Mouse (Mus musculus): ENCODE data around the gene Pard3b.

DNA sequence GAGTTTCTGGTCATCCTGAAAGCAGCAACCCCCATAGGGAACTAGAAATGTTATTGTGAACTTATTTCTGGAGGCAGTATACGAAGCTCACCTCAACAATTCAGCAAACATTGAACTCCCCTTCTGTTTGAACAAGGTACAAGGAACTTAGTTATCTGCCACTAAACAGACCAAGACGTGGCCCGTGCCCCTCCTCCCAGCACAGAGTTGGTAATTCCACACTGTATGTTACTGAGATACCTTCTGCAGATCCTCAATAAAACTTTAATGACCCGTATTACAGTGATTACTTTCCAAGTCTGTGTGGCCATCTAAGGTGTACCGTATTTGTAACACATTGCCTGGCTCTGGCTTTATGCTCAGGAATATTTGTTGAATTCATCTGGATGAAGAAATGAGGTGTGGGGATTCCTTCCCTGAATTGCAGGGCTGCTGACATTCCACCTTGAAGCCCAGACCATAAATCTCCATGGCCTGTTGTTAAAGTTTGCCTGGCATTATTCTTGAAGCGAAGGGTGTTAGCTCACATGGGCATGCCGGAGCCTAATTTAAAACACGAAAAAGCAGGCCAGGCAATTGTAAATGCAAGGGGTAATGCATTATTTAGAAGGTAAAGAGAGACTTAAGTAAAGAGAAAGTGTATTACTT is 1006.1 kb downstream of the Pard3b start:
- TF ChIP-seq POLR2A (IDR thresholded peaks at IDR 0.05; ENCODE audit: insufficient read depth, low read length) (no peak), CTCF (IDR thresholded peaks at IDR 0.05; ENCODE audit: low read depth, low read length) (no peak)

All from ES-Bruce4 (cell line).